Mouse (Mus musculus) kidney, embryonic 15.5 days (tissue): ENCODE results near the gene Ncf1. TPM values are rescaled to one million over a fixed set of nuclear protein-coding genes. Genes with fewer than 3 reads are reported as not detected.
A peak's percentile ranks its signal among the peaks of the same experiment; 100 is the strongest.

ENCODE experiments used
- ATAC-seq: fragments of 200-750 bp; cut with Nextera tagmentation; replicated peaks from 2 replicates; pipeline ENCODE4 v1.8.0; 2017; ENCODE audit warnings: moderate TSS enrichment; ENCODE audit not compliant: low FRiP score
- H3K27ac ChIP-seq: fragments of 300-500 bp; sonication (generic); 2 replicates; pipeline ENCODE4 v1.5.1; 2015; ENCODE audit warnings: mild to moderate bottlenecking, inconsistent platforms
- H3K27me3 ChIP-seq: fragments of 300-500 bp; sonication (generic); 2 replicates; pipeline ENCODE4 v1.6.1; 2015; ENCODE audit warnings: inconsistent platforms
- H3K36me3 ChIP-seq: fragments of 300-500 bp; sonication (generic); 2 replicates; pipeline ENCODE4 v1.6.1; 2015; ENCODE audit warnings: inconsistent platforms
- H3K4me1 ChIP-seq: fragments of 300-500 bp; sonication (generic); 2 replicates; pipeline ENCODE4 v1.6.1; 2015; ENCODE audit warnings: inconsistent platforms
- H3K4me2 ChIP-seq: fragments of 300-500 bp; sonication (generic); 2 replicates; pipeline ENCODE4 v1.6.1; 2015; ENCODE audit warnings: moderate library complexity, mild to moderate bottlenecking, inconsistent platforms
- H3K4me3 ChIP-seq: fragments of 300-500 bp; sonication (generic); replicated peaks from 2 replicates; pipeline ENCODE4 v1.5.1; 2015; ENCODE audit warnings: mild to moderate bottlenecking, inconsistent platforms
- H3K9ac ChIP-seq: fragments of 300-500 bp; sonication (generic); 2 replicates; pipeline ENCODE4 v1.6.1; 2015; ENCODE audit warnings: mild to moderate bottlenecking, inconsistent platforms
- H3K9me3 ChIP-seq: fragments of 300-500 bp; sonication (generic); replicated peaks from 2 replicates; pipeline ENCODE4 v1.6.1; 2016; ENCODE audit warnings: inconsistent platforms
- WGBS: fragments of 180-500 bp; shearing (Covaris S2); methylation state at CpG from one replicate; pipeline ENCODE4 v1.1.7; 2015; ENCODE audit warnings: mixed read lengths; 5-methylcytosine and 5-hydroxymethylcytosine counted together
- polyA plus RNA-seq: library from polyadenylated mRNA; unstranded; fragments of >200 nt; fragmentation: Nextera tagmentation; extraction: Ambion mirVana; gene quantifications from 2 replicates; pipeline ENCODE4 v1.2.1, GENCODE M21; 2015

Gene Ncf1
- polyA plus RNA-seq, 1 experiment from 2014 or later: 3.6 TPM

GRCm38 (mm10) chr5:134186961-134187731 lies 42.3 kb downstream of the Ncf1 start:
- 76% methylated on average over 4 of the region's 4 CpGs for WGBS
- H3K27ac ChIP-seq: no peak overlapping the region
- ATAC-seq: no peak
- peaks cover 23% of the 10 kb centered on the region for H3K4me1 ChIP-seq
- H3K4me2 ChIP-seq: no peak overlapping the region
- H3K9me3 ChIP-seq: no peaks in the 10 kb centered on the region
- H3K9ac ChIP-seq: no peak overlapping the region
- H3K36me3 ChIP-seq: peaks cover 7% of the 10 kb centered on the region; the same call in 1 of the 2 replicates
- no peaks in the 10 kb centered on the region for H3K27me3 ChIP-seq
- H3K4me3 ChIP-seq: no peak overlapping the region

- H3K4me1 ChIP-seq: peaks cover 32% of the 10 kb centered on the region
- no peaks in the 10 kb centered on the region for H3K27me3 ChIP-seq
- H3K4me2 ChIP-seq: no peak overlapping the region
- H3K4me3 ChIP-seq: no peak overlapping the region
- no peaks in the 10 kb centered on the region for H3K9me3 ChIP-seq
- no peak overlapping the region for H3K27ac ChIP-seq
- H3K36me3 ChIP-seq: peaks cover 3% of the 10 kb centered on the region; the same call in 1 of the 2 replicates
- ATAC-seq: no peak
- H3K9ac ChIP-seq: no peak overlapping the region
- WGBS: 85% methylated on average over 3 of the region's 3 CpGs
These were observed 43.4 kb downstream of the Ncf1 start for GRCm38 (mm10) chr5:134186059-134186458.

- whole genome bisulfite sequencing: under 1% methylated on average over 92 of the region's 92 CpGs
- H3K36me3 ChIP-seq: no peaks in the 10 kb centered on the region
- peak within 1 kb of the TSS; percentile 74 for H3K4me2 ChIP-seq
- H3K9ac ChIP-seq: peak within 1 kb of the TSS; percentile 77
- peak within 1 kb of the TSS; percentile 73 for H3K4me3 ChIP-seq
- peaks cover 32% of the 10 kb centered on the region for H3K4me1 ChIP-seq
- H3K9me3 ChIP-seq: no peaks in the 10 kb centered on the region
- peak within 1 kb of the TSS; percentile 98 for H3K27ac ChIP-seq
- no peaks in the 10 kb centered on the region for H3K27me3 ChIP-seq
- ATAC-seq: peak; percentile 94
These were observed 45.3 kb downstream of the Ncf1 start, which contains the start of gene Gtf2ird2 for GRCm38 (mm10) chr5:134183880-134184808. Gene Gtf2ird2 (plus strand): TSS chr5:134184019.

- Histone ChIP-seq H3K4me2 (peak overlapping the region; percentile 74), H3K9me3 (no peaks in the 10 kb centered on the region), H3K36me3 (no peaks in the 10 kb centered on the region), H3K27me3 (no peaks in the 10 kb centered on the region), H3K9ac (peak overlapping the region; percentile 77), H3K4me1 (peaks cover 29% of the 10 kb centered on the region), H3K4me3 (peak overlapping the region; percentile 73), H3K27ac (peak overlapping the region; percentile 98)
- ATAC-seq: no peak
- WGBS: 53% methylated on average over 7 of the region's 7 CpGs
These were observed 46.3 kb downstream of the Ncf1 start for GRCm38 (mm10) chr5:134183162-134183561.

- no peaks in the 10 kb centered on the region for H3K27me3 ChIP-seq
- 24% methylated on average over 4 of the region's 4 CpGs for WGBS
- no peaks in the 10 kb centered on the region for H3K36me3 ChIP-seq
- no peaks in the 10 kb centered on the region for H3K9me3 ChIP-seq
- H3K4me1 ChIP-seq: peaks cover 26% of the 10 kb centered on the region
- ATAC-seq: no peak
- H3K27ac ChIP-seq: peak overlapping the region; percentile 98
- H3K9ac ChIP-seq: peak overlapping the region; percentile 77; the same call in 1 of the 2 replicates
- peak overlapping the region; percentile 73; the same call in 1 of the 2 replicates for H3K4me3 ChIP-seq
- H3K4me2 ChIP-seq: peak overlapping the region; percentile 74
These were observed 46.7 kb downstream of the Ncf1 start for GRCm38 (mm10) chr5:134182735-134183134.

- ATAC-seq: no peak
- Histone ChIP-seq H3K36me3 (no peaks in the 10 kb centered on the region), H3K4me2 (peak overlapping the region; percentile 74; the same call in 1 of the 2 replicates), H3K4me1 (peaks cover 26% of the 10 kb centered on the region), H3K9me3 (no peaks in the 10 kb centered on the region), H3K9ac (no peak overlapping the region), H3K27me3 (no peaks in the 10 kb centered on the region), H3K27ac (peak overlapping the region; percentile 98; the same call in 1 of the 2 replicates), H3K4me3 (no peak overlapping the region)
- 50% methylated on average over 3 of the region's 3 CpGs for WGBS
These were observed 47.3 kb downstream of the Ncf1 start for GRCm38 (mm10) chr5:134182172-134182571.

GRCm38 (mm10) chr5:134179871-134180270 lies 49.6 kb downstream of the Ncf1 start:
- 21% methylated on average over 7 of the region's 7 CpGs for WGBS
- H3K36me3 ChIP-seq: no peaks in the 10 kb centered on the region
- no peaks in the 10 kb centered on the region for H3K9me3 ChIP-seq
- H3K27me3 ChIP-seq: no peaks in the 10 kb centered on the region
- ATAC-seq: no peak
- H3K9ac ChIP-seq: no peak overlapping the region
- H3K4me3 ChIP-seq: no peak overlapping the region
- H3K27ac ChIP-seq: no peak overlapping the region
- H3K4me1 ChIP-seq: peaks cover 39% of the 10 kb centered on the region
- H3K4me2 ChIP-seq: no peak overlapping the region

- no peaks in the 10 kb centered on the region for H3K27me3 ChIP-seq
- 67% methylated on average over 7 of the region's 7 CpGs for WGBS
- no peak overlapping the region for H3K9ac ChIP-seq
- no peak overlapping the region for H3K4me2 ChIP-seq
- H3K4me3 ChIP-seq: no peak overlapping the region
- no peak overlapping the region for H3K27ac ChIP-seq
- H3K9me3 ChIP-seq: no peaks in the 10 kb centered on the region
- peaks cover 6% of the 10 kb centered on the region; the same call in 1 of the 2 replicates for H3K36me3 ChIP-seq
- peaks cover 49% of the 10 kb centered on the region for H3K4me1 ChIP-seq
- no peak for ATAC-seq
These were observed 50.9 kb downstream of the Ncf1 start for GRCm38 (mm10) chr5:134178536-134178935.

GRCm38 (mm10) chr5:134176169-134176881 lies 53.1 kb downstream of the Ncf1 start, which contains the start of gene Rcc1l:
Gene Rcc1l (minus strand): TSS chr5:134176774.
- H3K9ac ChIP-seq: peak within 1 kb of the TSS; percentile 59
- peak within 1 kb of the TSS; percentile 89 for H3K27ac ChIP-seq
- H3K27me3 ChIP-seq: no peaks in the 10 kb centered on the region
- peak; percentile 86 for ATAC-seq
- peaks cover 33% of the 10 kb centered on the region for H3K4me1 ChIP-seq
- peaks cover 21% of the 10 kb centered on the region for H3K36me3 ChIP-seq
- peak within 1 kb of the TSS; percentile 81 for H3K4me2 ChIP-seq
- peak within 1 kb of the TSS; percentile 70 for H3K4me3 ChIP-seq
- WGBS: under 1% methylated on average over 72 of the region's 72 CpGs
- H3K9me3 ChIP-seq: no peaks in the 10 kb centered on the region

- 4% methylated on average over 10 of the region's 10 CpGs for WGBS
- H3K36me3 ChIP-seq: peaks cover 27% of the 10 kb centered on the region
These were observed 53.7 kb downstream of the Ncf1 start for GRCm38 (mm10) chr5:134175696-134176095.

GRCm38 (mm10) chr5:134173206-134173605 lies 56.2 kb downstream of the Ncf1 start:
- WGBS: 44% methylated on average over 4 of the region's 4 CpGs
- no peak overlapping the region for H3K4me2 ChIP-seq
- H3K4me1 ChIP-seq: peaks cover 37% of the 10 kb centered on the region
- H3K27ac ChIP-seq: no peak overlapping the region
- no peak overlapping the region for H3K4me3 ChIP-seq
- no peak overlapping the region for H3K9ac ChIP-seq
- no peaks in the 10 kb centered on the region for H3K27me3 ChIP-seq
- no peaks in the 10 kb centered on the region for H3K9me3 ChIP-seq
- no peak for ATAC-seq
- H3K36me3 ChIP-seq: peaks cover 43% of the 10 kb centered on the region

More at GRCm38 (mm10) chr5:134175696-134176095, 53.7 kb downstream of the Ncf1 start:
- H3K4me3 ChIP-seq: peak overlapping the region; percentile 70
- peaks cover 30% of the 10 kb centered on the region for H3K4me1 ChIP-seq
- H3K27me3 ChIP-seq: no peaks in the 10 kb centered on the region
- ATAC-seq: peak; percentile 48; the same call in 1 of the 2 replicates
- peak overlapping the region; percentile 81 for H3K4me2 ChIP-seq
- no peaks in the 10 kb centered on the region for H3K9me3 ChIP-seq
- peak overlapping the region; percentile 59 for H3K9ac ChIP-seq
- H3K27ac ChIP-seq: peak overlapping the region; percentile 89
